Mouse (Mus musculus): ENCODE results near the gene Adgrf1. TPM values are rescaled to one million over a fixed set of nuclear protein-coding genes. Genes with fewer than 3 reads are reported as not detected.

Adgrf1 gene
- polyA plus RNA-seq, 1 experiment, result 1.9 TPM

- DNase-seq (ENCODE audit: low read depth), result no peak
Observed at GRCm38 (mm10) chr17:43362881-43363280, 92.8 kb downstream of the Adgrf1 start.

- no peak for DNase-seq (ENCODE audit: low read depth)
Observed at GRCm38 (mm10) chr17:43363921-43364320, 93.8 kb downstream of the Adgrf1 start.

- no peak for DNase-seq (ENCODE audit: low read depth)
Observed at GRCm38 (mm10) chr17:43365297-43365696, 95.2 kb downstream of the Adgrf1 start.

GRCm38 (mm10) chr17:43366486-43366885 lies 96.4 kb downstream of the Adgrf1 start:
- no peak for DNase-seq (ENCODE audit: low read depth)

- no peak for DNase-seq (ENCODE audit: low read depth)
Observed at GRCm38 (mm10) chr17:43368171-43368576, 98.0 kb downstream of the Adgrf1 start.

- no peak for DNase-seq (ENCODE audit: low read depth)
Observed at GRCm38 (mm10) chr17:43372604-43373003, 102.5 kb downstream of the Adgrf1 start.

- DNase-seq (ENCODE audit: low read depth), result no peak
Observed at GRCm38 (mm10) chr17:43374020-43374419, 103.9 kb downstream of the Adgrf1 start.

Other genes with a start within 250 kb of the Adgrf1 start
- 52.3 and 56.0 TPM in 2 replicates for gene Adgrf5, start 90.1 kb downstream of the Adgrf1 start, polyA plus RNA-seq (2012; rRNA removed)
- gene Mep1a, start 232.5 kb downstream of the Adgrf1 start, polyA plus RNA-seq (2012; rRNA removed), result 2.5 and 5.3 TPM in 2 replicates

Measured in gonadal fat pad, adult 2 months (tissue).